Comparison of ENCODE assay signal across 19 mouse cellular contexts in the genomic region with DNA sequence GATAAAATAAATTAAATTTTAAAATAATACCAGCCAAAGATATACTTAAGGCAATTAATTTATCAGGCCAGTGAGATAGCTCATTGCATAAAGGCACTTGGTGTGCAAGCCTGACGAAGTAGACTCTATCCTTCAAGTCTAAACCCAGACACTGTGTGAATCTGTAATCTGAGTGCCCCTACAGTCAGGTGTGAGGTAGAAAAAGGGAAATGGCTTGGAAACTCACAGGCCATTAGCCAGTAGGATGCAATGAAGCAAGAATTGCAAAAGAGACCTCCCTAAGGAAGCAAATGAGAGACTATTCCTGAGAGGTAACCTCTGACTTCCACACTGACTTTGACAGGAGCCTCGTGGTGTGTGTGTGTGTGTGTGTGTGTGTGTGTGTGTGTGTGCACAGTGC.
DNase-seq lines count a peak whose midpoint lies in the region; ATAC-seq and TF ChIP-seq lines count a peak whose summit lies in the region.
"Had no signal": no experiment of that assay in that cellular context is flagged by ENCODE, and none has a peak within 500 bp of the region (broad histone marks: within the 10 kb centered on the region; RNA-seq: fewer than 3 reads in every experiment).

No protein-coding gene starts in this region.

- H3K36me3 ChIP-seq in forebrain, embryonic 12.5 days (replicated peaks) = 0 out of 2 replicates have a peak, but pooled peaks cover 6% of the 10 kb centered on the region
- peaks cover 9% of the 10 kb centered on the region; the same call in 1 of the 2 replicates for H3K36me3 ChIP-seq in forebrain, embryonic 14.5 days (ENCODE audit: control insufficient read depth, insufficient read depth, low read length)
- H3K36me3 ChIP-seq in kidney, postnatal 0 days (ENCODE audit: insufficient read depth, low read length) = 0 out of 2 replicates have a peak, but pooled peaks cover 9% of the 10 kb centered on the region

- no peak overlapping the region for H3K4me2 ChIP-seq in forebrain, embryonic 12.5 days
- no peak overlapping the region for H3K4me2 ChIP-seq in forebrain, embryonic 14.5 days (ENCODE audit: low read length)
- no peak overlapping the region for H3K4me2 ChIP-seq in kidney, postnatal 0 days (ENCODE audit: low read length)
- H3K4me2 ChIP-seq: heart, embryonic 13.5 days; hindbrain, embryonic 14.5 days had no signal

- 84% methylated on average over 2 of the region's 2 CpGs for WGBS in forebrain, embryonic 12.5 days
- 84% methylated on average over 2 of the region's 2 CpGs for WGBS in forebrain, embryonic 14.5 days
- WGBS in kidney, postnatal 0 days = 46% methylated on average over 2 of the region's 2 CpGs

- no peak overlapping the region for H3K27ac ChIP-seq in forebrain, embryonic 12.5 days
- H3K27ac ChIP-seq in forebrain, embryonic 14.5 days (ENCODE audit: low read depth, low read length) = no peak overlapping the region
- no peak overlapping the region for H3K27ac ChIP-seq in kidney, postnatal 0 days
- H3K27ac ChIP-seq: gastrocnemius, adult 2 months; heart, embryonic 13.5 days; hindbrain, embryonic 14.5 days had no signal

- no peak overlapping the region for H3K4me3 ChIP-seq in forebrain, embryonic 12.5 days (replicated peaks)
- H3K4me3 ChIP-seq in forebrain, embryonic 14.5 days (ENCODE audit: low read depth, low read length) = no peak overlapping the region
- H3K4me3 ChIP-seq in kidney, postnatal 0 days (replicated peaks; ENCODE audit: low read depth, low read length) = no peak overlapping the region
- H3K4me3 ChIP-seq: gastrocnemius, adult 2 months; heart, embryonic 13.5 days had no signal

- TF ChIP-seq CTCF in kidney, postnatal 0 days (IDR thresholded peaks at IDR 0.05; ENCODE audit: low read depth) = no peak

- ATAC-seq in forebrain, embryonic 12.5 days (ENCODE audit: low FRiP score) = 0 out of 2 replicates have a peak, but pooled peaks have one; percentile 36
- ATAC-seq in forebrain, embryonic 14.5 days = no peak
- no peak for ATAC-seq in kidney, postnatal 0 days (replicated peaks; ENCODE audit: low FRiP score, low read depth)
- peak; percentile 36; the same call in 1 of the 2 replicates for ATAC-seq in common myeloid progenitor, adult 5-6 weeks (replicated peaks; ENCODE audit: low read depth, poor library complexity, severe bottlenecking)
- peak; percentile 87 for ATAC-seq in megakaryocyte progenitor cell, adult 5-6 weeks (replicated peaks; ENCODE audit: poor library complexity)
- ATAC-seq: forebrain, postnatal 0 days; intestine, postnatal 0 days had no signal

- no peaks in the 10 kb centered on the region for H3K4me1 ChIP-seq in forebrain, embryonic 12.5 days
- H3K4me1 ChIP-seq in forebrain, embryonic 14.5 days (ENCODE audit: control insufficient read depth, insufficient read depth, low read length) = no peaks in the 10 kb centered on the region
- H3K4me1 ChIP-seq in kidney, postnatal 0 days (replicated peaks; ENCODE audit: insufficient read depth, low read length) = no peaks in the 10 kb centered on the region

- no peaks in the 10 kb centered on the region for H3K9me3 ChIP-seq in forebrain, embryonic 12.5 days
- H3K9me3 ChIP-seq in forebrain, embryonic 14.5 days (replicated peaks; ENCODE audit: control insufficient read depth, low read length) = no peaks in the 10 kb centered on the region
- no peaks in the 10 kb centered on the region for H3K9me3 ChIP-seq in kidney, postnatal 0 days (replicated peaks; ENCODE audit: low read length)
- H3K9me3 ChIP-seq: heart, embryonic 13.5 days had no signal

- H3K9ac ChIP-seq in forebrain, embryonic 12.5 days = no peak overlapping the region
- H3K9ac ChIP-seq in forebrain, embryonic 14.5 days (ENCODE audit: low read length) = no peak overlapping the region
- H3K9ac ChIP-seq in kidney, postnatal 0 days (ENCODE audit: low read depth, low read length) = no peak overlapping the region
- H3K9ac ChIP-seq: forebrain, postnatal 0 days; heart, embryonic 13.5 days; hindbrain, embryonic 14.5 days had no signal

- no peaks in the 10 kb centered on the region for H3K27me3 ChIP-seq in forebrain, embryonic 12.5 days
- H3K27me3 ChIP-seq in forebrain, embryonic 14.5 days (replicated peaks; ENCODE audit: control insufficient read depth, insufficient read depth, low read length) = no peaks in the 10 kb centered on the region
- H3K27me3 ChIP-seq in kidney, postnatal 0 days (ENCODE audit: insufficient read depth, low read length) = no peaks in the 10 kb centered on the region
- H3K27me3 ChIP-seq: heart, embryonic 13.5 days had no signal

- no peak for DNase-seq in forebrain, embryonic 14.5 days (ENCODE audit: low spot score)
- peak; percentile 4 for DNase-seq in kidney, postnatal 0 days (ENCODE audit: low spot score)
- no peak for DNase-seq in kidney, postnatal 25 days
- DNase-seq in frontal cortex, postnatal 36 days (ENCODE audit: low spot score in 2 of 2) = no peak
- DNase-seq: adrenal gland, adult 8-10 months; cerebellum, adult 11 months; cerebellum, adult 8-10 months; cerebellum, postnatal 14 days; forebrain, postnatal 0 days; gastrocnemius, adult 2 months; gastrocnemius, postnatal 25 days; heart, adult 11 months; heart, postnatal 4 days had no signal

Comparison
In these comparisons a context has a peak if more than half of its experiments do, and no peak if none do; other contexts are left out.
1. ATAC-seq: peak in forebrain, embryonic 12.5 days (single experiment), common myeloid progenitor, adult 5-6 weeks (single experiment) and megakaryocyte progenitor cell, adult 5-6 weeks (single experiment); none in forebrain, embryonic 14.5 days (single experiment) and kidney, postnatal 0 days (single experiment).